Mouse (Mus musculus): Measurements from ENCODE around the gene Snrnp70. TPM values are rescaled to one million over a fixed set of nuclear protein-coding genes. Genes with fewer than 3 reads are reported as not detected.
"Not testable (repeated sequence)": the region's sequence is repeated elsewhere in the genome, so short reads cannot be mapped to it uniquely, and the experiment has no call there.

The Snrnp70 gene
- total RNA-seq, 1 experiment from 2014 or later, result 564 TPM

DNA sequence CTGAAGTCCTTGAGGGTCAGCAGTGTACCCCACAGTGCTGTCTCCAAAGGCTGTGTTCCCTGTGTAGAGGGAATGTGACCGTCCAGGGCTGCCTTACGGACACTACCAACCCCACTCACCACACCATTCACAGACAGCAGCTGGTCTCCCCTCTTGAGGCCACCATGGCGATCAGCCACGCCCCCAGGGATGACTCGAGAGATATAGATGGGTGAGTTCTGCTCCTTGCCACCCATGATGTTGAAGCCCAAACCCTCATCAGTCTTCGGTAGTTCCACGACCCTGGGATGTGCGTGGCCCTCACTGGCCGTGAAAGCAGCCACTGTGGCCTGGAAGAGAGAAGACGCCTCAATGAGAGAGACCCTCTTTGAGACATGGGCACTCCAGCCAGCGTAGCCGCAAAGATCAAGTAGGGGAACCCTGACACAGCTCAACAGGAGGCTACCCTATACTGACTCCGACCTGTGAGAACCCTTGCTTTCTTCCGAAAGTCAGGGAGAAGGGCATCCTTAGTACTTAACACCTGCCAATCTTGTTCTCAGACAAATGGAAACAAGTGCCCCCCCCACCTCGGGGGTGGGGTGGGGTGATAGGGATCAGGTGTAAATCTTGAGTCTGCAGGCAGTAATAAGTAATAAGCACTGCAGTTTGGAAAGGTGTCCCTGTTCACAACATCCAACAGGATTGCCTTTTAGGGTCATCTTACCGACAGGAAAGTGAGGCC is 26.4 kb downstream of the Snrnp70 start:
- no peak for ATAC-seq (replicated peaks; ENCODE audit: low read depth, poor library complexity, severe bottlenecking)

DNA sequence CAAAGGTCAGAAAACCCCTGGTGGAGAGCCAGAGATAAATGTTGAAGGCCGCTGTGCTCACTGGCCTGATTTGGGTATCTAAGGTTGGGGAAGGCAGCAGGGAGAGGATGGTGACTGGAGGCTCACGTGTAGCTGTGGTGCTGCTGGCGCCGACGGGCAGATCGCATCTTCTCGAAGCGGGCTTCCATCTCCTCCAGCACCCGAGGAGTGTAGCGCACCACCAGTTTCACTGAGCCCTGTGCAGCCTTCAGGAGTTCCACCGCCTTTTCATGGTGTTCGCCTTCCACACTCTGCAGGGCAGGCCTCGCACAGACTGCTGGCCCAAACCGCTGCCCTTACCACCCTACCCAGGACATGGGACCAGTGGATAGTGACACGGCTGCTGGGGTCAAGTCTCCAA is 27.4 kb downstream of the Snrnp70 start:
- ATAC-seq (replicated peaks; ENCODE audit: low read depth, poor library complexity, severe bottlenecking), result no peak

DNA sequence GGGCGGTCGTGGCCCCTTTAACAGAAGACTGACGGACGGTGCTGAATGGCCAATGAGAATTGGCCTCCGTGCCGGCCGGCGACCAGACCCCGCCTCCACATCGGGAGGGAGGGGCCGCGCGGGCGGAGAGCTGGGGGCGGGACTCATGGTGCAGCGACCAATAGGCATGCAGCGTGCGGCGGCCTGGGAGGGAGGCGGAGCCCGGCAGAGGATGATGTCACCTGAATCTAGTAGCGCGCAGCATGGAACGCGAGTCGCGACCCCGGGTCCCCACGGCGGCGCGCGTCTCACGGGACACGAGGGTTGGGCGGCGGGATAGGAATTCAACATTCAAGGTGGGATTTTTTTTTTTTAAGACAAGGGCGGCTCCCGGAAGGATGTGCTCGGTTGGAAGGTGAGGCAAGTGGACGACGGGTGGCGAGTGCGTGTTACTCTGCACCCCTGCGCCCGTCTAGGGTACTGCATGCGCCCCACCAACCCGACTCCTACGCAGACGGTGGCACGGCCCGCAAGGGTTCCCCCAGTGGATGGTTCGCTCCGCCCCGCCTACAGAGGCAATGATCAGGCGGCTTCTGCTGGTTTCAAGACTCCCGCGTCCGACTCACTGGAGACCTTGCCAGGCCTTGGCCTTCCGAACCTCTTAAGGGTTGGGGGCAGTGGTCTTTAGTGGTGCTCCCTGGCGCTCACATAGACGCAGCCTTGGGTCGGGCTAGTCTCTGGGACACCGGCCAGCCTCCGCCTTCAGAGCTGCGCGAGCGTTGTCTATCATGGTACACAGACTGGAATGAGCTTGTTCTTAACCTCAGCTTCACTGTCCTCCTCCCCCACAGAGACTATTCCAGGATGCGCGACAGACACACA is 28.3 kb downstream of the Snrnp70 start:
- ATAC-seq (replicated peaks; ENCODE audit: low read depth, poor library complexity, severe bottlenecking), result peak; percentile 78

DNA sequence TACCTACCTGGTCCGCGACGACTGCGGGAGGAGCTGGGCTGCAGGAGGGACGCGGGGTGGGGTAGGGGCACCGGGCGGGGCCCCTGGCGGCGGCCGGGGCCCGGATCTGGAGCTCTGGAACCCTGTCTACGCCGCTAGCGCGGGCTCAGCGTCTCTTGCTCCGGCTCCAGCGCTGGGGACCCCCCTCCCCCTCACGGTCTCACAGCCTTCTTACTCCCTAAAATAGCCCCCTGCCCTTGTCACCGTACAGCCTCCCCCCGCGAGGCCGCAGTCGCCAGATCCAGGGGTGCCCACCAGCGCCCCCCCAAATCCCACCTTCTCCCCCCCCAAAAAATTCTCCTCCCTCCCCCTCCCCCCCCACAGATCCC is 28.9 kb downstream of the Snrnp70 start, which contains the start of gene Ppfia3:
Gene Ppfia3, minus strand, starts transcription at position 368 of the 368 bp plus-strand sequence.
- no peak for ATAC-seq (replicated peaks; ENCODE audit: low read depth, poor library complexity, severe bottlenecking)

DNA sequence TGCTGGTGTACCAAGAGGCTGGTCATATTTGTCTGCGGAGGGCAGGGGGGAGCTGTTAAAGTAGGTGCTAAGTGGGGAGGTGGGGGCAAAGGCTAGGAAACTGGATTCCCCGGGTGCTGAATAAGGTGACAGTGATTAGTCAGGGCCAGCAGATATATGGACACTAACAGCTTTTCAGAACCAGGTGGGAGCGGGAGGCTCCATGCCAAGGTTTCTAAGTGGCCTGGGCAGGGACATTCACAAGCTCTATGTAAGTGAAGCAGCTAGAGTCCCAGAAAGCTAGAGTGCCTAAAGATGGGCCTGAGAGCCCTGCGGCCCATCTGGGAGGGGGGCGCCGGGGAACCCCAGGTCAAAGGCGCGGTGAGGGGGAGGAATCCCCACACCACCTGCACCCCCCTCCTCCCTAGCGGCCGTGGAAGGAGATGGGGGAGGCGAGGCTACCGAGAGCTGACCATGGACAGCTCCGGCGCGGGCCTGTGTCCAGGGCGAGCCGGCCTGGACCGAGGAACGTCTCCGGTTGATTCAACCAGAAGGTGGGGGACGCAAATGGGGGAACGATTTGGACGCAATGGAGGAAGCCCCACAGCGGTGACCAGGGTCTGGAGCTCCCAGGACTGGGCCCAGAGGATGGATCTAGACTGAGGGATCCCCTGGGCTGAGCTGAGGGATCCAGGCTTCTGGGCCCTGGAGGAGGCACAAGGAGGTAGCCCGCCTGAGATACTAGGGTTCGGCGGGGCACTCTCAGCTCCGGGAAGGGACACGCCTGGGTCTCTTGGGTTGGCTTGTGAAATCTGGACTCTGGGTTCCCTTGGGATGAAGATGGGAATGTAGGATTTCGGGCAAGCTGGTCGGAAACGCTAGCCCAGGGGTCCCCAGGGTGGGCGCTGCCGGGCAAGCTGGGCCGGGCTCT is 29.5 kb downstream of the Snrnp70 start:
- no peak for ATAC-seq (replicated peaks; ENCODE audit: low read depth, poor library complexity, severe bottlenecking)

DNA sequence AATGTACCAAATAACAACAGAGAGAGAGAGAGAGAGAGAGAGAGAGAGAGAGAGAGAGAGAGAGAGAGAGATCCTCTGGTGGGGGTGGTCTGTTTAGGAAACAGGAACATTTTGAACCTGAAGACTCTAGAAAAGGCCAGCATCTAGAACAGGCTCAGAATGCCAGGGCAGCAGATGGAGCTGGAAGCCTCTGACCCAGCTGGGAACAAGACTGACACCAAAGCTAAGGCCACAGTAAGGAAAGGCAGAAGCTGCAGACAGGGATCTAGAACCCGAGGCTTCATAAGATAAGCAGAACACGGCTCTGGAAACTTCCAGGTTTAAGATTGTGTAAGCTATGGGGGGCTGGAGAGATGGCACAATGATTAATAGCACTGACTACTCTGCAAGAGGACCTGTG is 31.6 kb downstream of the Snrnp70 start:
- no peak for ATAC-seq (replicated peaks; ENCODE audit: low read depth, poor library complexity, severe bottlenecking)

DNA sequence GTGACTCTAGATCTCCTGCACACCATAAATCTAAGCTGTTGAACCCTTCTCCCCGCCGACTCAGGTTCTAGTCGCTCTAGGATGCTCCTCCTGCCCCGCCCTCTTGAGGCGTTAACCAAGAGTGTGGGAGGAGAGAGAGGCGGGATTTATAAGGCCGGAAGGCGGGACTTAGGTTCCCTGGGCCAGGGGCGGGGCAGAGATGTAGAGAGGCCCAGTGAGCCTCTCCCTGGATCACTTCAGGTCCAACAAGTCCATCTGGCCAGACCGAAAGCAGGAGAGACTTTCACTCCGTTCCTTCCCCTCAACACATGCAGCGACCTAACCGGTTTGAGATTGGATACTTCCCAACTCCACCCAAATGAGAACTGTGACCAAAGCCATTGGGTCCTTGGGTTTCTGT is 32.7 kb downstream of the Snrnp70 start:
- 0 out of 2 replicates have a peak, but pooled peaks have one; percentile 12 for ATAC-seq (replicated peaks; ENCODE audit: low read depth, poor library complexity, severe bottlenecking)

DNA sequence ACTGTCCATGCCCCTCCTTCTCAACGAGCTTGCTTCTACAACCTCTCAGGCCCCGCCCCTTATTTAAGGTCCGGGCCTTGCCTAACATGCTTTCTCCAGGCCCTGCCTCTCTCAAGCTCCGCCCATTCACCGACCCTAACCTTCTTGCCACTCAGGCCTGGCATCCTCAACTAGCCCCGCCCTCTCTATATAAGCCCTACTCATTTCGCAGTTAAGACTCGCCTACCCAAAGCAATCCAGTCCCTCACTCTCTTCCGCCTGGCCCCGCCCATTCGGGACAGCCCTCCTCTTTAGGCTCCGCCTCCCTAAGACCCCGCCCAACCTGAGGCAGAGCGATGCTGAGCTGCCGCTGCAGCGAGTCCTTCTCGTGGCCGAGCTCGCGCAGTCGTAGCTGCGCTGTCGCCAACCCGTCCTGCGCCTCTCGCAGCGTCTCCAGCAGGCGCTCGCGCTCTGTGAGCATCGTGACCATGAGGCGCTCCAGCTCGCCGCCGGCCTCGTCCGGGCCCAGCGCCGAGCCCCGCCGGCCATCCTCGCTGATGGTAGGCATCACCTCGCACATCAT is 34.2 kb downstream of the Snrnp70 start:
- peak; percentile 81 for ATAC-seq (replicated peaks; ENCODE audit: low read depth, poor library complexity, severe bottlenecking)

DNA sequence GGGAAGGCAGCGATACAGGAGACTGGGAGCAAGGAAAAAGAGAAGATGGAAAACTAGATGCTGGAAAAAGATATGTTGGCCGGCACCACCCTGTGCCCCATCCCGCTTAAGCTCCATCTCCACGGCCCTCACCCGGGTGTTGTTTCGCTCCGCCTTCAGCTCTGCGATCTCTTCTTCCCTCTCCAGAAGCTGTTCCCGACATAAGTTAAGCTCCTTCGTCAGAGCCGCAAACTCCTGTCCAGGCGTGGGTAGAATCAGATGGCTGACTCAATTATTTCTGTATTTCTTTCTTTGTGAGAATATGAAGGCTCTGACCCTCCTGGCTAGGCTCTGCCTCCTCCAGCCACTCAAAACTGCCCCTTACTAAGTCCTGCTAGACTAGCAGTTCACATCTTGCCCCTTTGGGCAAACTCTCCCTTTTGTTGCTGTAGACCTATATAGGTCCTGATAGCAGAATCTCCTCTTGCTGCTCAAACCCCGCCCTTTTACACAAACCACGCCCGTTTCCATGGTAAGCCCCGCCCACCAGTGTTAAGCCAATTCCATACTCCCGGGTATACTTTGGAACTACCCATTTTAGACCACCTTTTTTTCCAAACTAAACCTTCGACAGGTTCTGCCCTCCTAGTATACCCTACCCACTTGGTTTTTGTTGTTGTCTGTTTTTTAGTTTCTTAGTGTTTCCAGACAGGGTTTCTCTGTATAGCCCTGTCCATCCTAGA is 35.0 kb downstream of the Snrnp70 start:
- no peak for ATAC-seq (replicated peaks; ENCODE audit: low read depth, poor library complexity, severe bottlenecking)

DNA sequence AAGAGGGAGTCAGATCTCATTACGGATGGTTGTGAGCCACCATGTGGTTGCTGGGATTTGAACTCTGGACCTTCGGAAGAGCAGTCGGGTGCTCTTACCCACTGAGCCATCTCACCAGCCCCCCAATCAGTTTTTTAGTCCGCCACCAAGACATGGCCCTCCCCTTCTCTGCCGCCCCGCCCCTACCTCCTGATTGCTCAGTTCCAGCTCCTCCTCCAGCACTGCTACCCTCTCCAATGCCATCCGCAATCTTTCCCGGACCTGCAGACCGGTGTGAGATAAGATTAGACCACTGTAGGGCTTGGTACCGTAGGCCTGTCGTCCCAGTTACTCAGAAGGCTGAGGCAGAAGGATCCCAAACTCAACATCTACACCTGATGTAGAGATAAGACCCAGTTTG is 36.5 kb downstream of the Snrnp70 start:
- not testable (repeated sequence) for ATAC-seq (replicated peaks; ENCODE audit: low read depth, poor library complexity, severe bottlenecking)

DNA sequence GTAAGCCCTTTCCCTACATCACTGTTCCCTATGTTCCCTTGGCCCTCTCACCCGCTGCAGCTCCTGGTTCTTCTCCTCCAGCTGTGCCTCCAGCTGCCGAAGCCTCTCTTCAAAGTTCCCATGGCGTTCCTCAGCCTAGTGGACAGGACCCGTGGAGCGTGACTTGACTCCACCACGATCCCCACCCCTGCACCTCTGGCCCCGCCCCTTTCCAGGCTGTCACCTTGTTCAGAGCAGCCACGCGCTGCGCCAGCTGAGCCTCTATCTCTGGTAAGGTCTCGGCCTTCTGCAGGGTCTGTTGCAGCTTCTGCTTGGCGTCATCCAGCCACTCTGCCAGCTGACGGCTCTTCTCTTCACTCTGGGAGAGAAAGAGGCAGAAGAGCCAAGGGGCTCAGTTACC is 39.5 kb downstream of the Snrnp70 start:
- ATAC-seq (replicated peaks; ENCODE audit: low read depth, poor library complexity, severe bottlenecking), result no peak

DNA sequence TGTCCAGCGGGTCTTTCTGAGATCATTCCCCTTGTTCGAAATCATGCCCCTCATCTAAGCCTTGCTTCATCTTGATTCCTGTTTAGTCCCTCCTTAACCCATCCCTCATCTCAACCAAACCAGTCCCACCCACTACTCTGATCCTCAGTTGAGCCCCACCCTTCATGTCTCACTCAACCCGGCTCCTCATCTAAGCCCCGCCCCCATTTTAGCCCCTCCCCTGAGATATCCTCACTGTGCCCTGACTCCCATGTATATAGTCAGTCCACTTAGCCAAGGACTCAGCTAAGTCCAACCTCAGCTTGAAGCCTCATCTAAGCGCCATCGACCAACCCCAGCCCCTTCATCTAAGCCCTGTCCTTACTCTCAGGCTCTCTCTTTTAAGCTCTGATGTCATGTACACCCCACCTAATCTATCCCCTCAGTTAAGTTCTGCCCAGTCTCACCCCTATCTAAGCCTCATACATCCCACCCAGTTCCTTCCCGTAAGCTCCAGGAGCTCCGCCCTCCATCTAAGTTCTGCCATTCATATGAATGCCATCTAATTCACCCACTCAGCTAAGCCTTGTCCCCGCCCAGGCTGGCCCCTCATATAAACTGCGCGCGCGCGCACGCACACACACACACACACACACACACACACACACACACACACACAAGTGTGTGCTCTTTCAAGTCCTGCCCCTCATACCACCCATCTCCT is 40.1 kb downstream of the Snrnp70 start:
- ATAC-seq (replicated peaks; ENCODE audit: low read depth, poor library complexity, severe bottlenecking), result no peak

DNA sequence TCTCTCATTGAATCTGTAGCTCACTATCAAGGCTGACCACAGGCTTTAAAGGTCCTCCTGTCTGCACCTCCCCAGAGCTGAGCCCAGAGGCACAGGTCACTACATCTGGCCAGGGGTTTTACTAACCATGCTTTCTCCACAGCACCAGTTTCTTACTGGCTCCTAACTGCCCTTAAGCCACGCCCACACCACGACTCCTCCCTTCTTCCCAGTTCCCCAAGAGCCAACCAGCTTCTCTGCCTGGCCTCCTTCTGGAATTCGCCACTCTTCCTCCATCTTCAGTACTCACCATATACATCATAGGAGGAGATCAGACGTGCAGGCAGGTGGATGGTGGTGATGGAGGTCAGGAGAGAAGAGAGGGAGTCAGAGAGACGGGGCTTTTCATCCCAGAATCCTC is 42.5 kb downstream of the Snrnp70 start:
- ATAC-seq (replicated peaks; ENCODE audit: low read depth, poor library complexity, severe bottlenecking), result no peak

DNA sequence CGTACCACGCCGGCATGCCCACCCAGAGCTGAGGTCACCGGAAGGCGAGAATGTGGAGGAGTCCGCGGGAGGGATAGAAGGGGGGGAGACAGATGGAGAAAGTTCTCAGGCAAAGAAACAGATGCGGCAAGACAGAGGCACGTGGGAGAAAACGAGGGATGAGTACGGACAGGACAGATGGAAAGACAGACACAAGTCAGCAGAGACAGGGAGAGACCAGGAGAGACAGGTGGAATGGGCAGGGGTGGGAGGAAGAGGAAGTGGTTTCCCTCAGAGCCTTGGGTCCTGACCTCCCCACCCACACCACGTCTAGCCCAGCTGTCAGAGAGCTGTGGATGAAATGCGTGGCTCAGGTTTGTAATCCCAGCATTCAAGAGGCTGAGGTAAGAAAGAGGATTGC is 48.6 kb downstream of the Snrnp70 start:
- no peak for ATAC-seq (replicated peaks; ENCODE audit: low read depth, poor library complexity, severe bottlenecking)

DNA sequence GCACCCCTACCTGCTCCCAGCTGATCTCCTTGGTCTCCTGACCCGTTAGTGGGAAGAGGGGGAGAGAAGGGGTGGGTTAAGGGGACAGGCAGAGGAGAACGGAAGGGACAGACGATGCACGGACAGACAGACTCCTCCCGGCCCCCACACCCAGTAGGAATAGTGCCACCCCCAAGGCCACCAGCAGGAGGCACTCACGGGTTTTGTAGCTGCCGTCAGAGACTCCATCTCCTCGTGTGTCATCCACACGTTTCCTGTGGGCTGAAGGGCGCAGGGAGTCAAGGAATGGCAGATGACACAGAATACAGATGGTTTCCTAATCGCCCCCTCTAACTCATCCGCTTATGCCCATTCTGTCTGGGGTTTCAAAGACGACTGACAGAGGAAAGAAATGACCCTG is 52.0 kb downstream of the Snrnp70 start:
- no peak for ATAC-seq (replicated peaks; ENCODE audit: low read depth, poor library complexity, severe bottlenecking)

DNA sequence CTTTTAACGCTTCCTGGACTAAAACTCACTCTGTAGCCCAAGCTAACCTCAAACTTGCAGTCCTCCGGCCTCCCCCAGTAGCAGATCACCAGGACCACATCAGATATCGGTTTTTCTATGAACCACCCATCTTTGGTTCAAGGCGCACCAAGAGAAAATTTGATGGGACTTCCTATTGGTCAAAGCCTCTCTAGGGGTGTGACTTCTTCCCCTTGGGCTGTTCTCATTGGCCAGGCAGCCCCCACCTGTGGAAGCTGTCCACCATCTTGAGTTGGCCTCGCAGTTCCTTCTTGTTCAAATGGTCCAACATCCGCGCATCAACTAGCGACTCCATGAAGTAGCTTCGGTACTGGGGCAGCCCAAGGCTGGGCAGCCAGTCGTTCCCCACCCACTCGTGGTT is 53.5 kb downstream of the Snrnp70 start:
- no peak for ATAC-seq (replicated peaks; ENCODE audit: low read depth, poor library complexity, severe bottlenecking)

DNA sequence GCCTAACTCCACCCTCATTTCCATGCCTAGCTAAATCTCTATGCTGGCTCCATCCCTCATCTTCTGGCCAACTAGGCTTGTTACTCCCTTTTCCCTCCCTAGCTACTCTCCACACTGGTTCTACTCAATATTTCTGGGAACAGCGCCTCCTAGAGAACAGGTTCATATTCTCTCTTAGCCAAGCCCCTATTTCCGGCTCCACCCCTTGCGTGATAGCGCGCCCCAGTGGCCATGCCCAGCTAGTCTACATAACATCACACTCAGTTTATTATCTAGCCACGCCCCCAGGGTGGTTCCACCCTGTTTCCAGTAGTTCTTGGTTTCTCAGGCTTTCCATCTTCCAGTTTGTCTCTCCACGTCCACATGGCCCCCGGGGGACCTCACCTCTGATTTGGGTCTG is 54.2 kb downstream of the Snrnp70 start:
- peak; percentile 71 for ATAC-seq (replicated peaks; ENCODE audit: low read depth, poor library complexity, severe bottlenecking)

DNA sequence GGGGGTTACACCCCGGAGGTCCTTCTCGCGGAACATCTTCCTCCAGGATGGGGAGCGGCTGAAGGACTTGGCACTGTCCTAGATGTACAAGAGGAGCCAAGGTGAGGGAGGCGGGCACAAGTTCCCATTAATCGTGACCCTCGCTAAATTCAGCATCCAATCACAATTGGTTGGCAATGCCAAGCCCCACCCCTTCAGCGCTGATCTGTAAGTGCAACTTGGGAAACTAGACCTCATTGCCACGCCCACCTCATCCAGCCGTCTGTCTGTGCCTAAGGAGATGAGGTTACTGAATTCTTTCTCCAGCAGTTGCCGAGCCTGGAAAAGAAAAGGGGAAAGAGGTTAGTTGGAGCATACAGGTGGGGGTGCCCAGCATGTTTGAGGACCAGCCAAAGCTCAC is 54.9 kb downstream of the Snrnp70 start:
- peak; percentile 31 for ATAC-seq (replicated peaks; ENCODE audit: low read depth, poor library complexity, severe bottlenecking)

DNA sequence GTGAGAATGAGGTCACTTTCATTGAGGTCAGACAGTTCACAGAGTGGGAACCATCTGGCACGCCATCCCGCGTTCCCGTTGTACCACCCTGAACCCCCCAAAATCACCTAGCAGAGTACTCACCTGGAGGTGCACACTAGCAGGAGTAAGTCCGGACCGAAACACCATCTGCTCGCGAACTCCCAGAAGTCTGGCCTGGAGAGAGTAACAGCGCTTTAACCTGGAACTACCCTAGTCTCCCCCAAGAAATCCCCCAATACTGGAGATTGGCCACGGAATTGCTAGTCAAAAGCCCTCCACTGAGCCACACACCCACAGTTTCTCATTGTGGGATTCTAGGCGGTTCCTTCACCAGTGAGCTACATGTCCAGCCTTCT is 55.5 kb downstream of the Snrnp70 start:
- no peak for ATAC-seq (replicated peaks; ENCODE audit: low read depth, poor library complexity, severe bottlenecking)
